Mouse (Mus musculus) kidney, postnatal 10 days (tissue): ENCODE results near the gene Fam204a.

Experiments used
- DNase-seq: peaks from one replicate; pipeline ENCODE4 v3.0.0; 2021; ENCODE audit warnings: mixed read lengths

Fam204a gene

GRCm38 (mm10) chr19:60159827-60160226 is 66.7 kb downstream of the Fam204a start:
- DNase-seq = no peak

GRCm38 (mm10) chr19:60155266-60155665 is 71.2 kb downstream of the Fam204a start:
- no peak for DNase-seq

GRCm38 (mm10) chr19:60153096-60153495 is 73.4 kb downstream of the Fam204a start:
- peak; percentile 18 for DNase-seq

- no peak for DNase-seq
Measured at GRCm38 (mm10) chr19:60150056-60150455, 76.4 kb downstream of the Fam204a start.

- DNase-seq = no peak
Measured at GRCm38 (mm10) chr19:60149078-60149960, 77.2 kb downstream of the Fam204a start.
